Mouse (Mus musculus) lung, postnatal 0 days (tissue): ENCODE results near the gene Cep112. TPM values are rescaled to one million over a fixed set of nuclear protein-coding genes. Genes with fewer than 3 reads are reported as not detected.

Experiments
- ATAC-seq: fragments of 200-750 bp; cut with Nextera tagmentation; 2 replicates; pipeline ENCODE4 v1.8.0; 2017; ENCODE audit warnings: moderate library complexity
- DNase-seq: peaks from one replicate; pipeline ENCODE4 v3.0.0-alpha.2; 2016; ENCODE audit warnings: low spot score
- H3K27ac ChIP-seq: fragments of 300-500 bp; sonication (generic); 2 replicates; pipeline ENCODE4 v1.5.1; 2014; ENCODE audit warnings: antibody characterized with exemption, mild to moderate bottlenecking, low read length, mixed read lengths
- H3K27me3 ChIP-seq: fragments of 300-500 bp; sonication (generic); replicated peaks from 2 replicates; pipeline ENCODE4 v1.6.1; 2014; ENCODE audit warnings: low read length, mixed read lengths; ENCODE audit not compliant: insufficient read depth
- H3K36me3 ChIP-seq: fragments of 300-500 bp; sonication (generic); 2 replicates; pipeline ENCODE4 v1.6.1; 2014; ENCODE audit warnings: low read length, mixed read lengths; ENCODE audit not compliant: insufficient read depth
- H3K4me1 ChIP-seq: fragments of 300-500 bp; sonication (generic); 2 replicates; pipeline ENCODE4 v1.6.1; 2014; ENCODE audit warnings: antibody characterized with exemption, low read depth, low read length, mixed read lengths; ENCODE audit not compliant: insufficient read depth
- H3K4me2 ChIP-seq: fragments of 300-500 bp; sonication (generic); replicated peaks from 2 replicates; pipeline ENCODE4 v1.6.1; 2014; ENCODE audit warnings: low read depth, mild to moderate bottlenecking, low read length, moderate library complexity, mixed read lengths
- H3K4me3 ChIP-seq: fragments of 300-500 bp; sonication (generic); 2 replicates; pipeline ENCODE4 v1.5.1; 2014; ENCODE audit warnings: low read depth, low read length
- H3K9ac ChIP-seq: fragments of 300-500 bp; sonication (generic); replicated peaks from 2 replicates; pipeline ENCODE4 v1.6.1; 2014; ENCODE audit warnings: low read depth, mild to moderate bottlenecking
- H3K9me3 ChIP-seq: fragments of 300-500 bp; sonication (generic); 2 replicates; pipeline ENCODE4 v1.6.1; 2016; ENCODE audit warnings: low read length, mixed read lengths
- CTCF ChIP-seq: IDR thresholded peaks from 2 replicates; pipeline ENCODE4 v1.5.1; 2016; ENCODE audit warnings: antibody characterized with exemption, mild to moderate bottlenecking
- EP300 ChIP-seq: IDR thresholded peaks from 2 replicates; pipeline ENCODE4 v1.6.1; 2016; ENCODE audit warnings: antibody characterized with exemption, mild to moderate bottlenecking, control low read depth
- WGBS: fragments of 180-500 bp; shearing (Covaris S2); extraction: QIAGEN DNeasy Blood & Tissue Kit; methylation state at CpG from one replicate; pipeline ENCODE4 v1.1.7; 2014; 5-methylcytosine and 5-hydroxymethylcytosine counted together
- polyA plus RNA-seq: library from polyadenylated mRNA; unstranded; fragments of >200 nt; fragmentation: Nextera tagmentation; extraction: Ambion mirVana; gene quantifications from 2 replicates; pipeline ENCODE4 v1.2.1, GENCODE M21; 2015

Gene Cep112
- polyA plus RNA-seq, 1 experiment from 2014 or later = 6.4 TPM

GRCm38 (mm10) chr11:108385666-108386024 is 39.3 kb upstream of the Cep112 start:
- TF ChIP-seq CTCF = no peak
- no peak for TF ChIP-seq EP300
- H3K27me3 ChIP-seq = no peaks in the 10 kb centered on the region

DNA sequence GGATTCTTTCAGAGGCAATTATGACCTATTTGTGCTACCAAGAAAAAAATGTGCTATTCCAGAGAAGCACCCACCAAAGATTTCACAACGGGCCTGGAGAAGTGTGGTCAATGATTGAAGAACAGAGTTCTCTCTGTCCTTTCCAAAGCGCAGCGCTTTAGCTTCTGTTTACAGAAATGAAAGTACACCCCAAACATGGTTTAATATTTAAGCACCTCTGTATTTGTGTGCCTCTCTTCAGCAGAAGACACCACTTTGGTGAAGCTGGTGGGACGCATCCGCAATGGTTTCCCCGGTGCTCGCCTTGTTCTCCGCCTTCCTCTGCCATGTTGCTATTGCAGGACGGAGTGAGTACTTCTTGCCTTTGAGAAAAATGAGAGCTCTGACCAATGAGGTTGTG is 29.9 kb upstream of the Cep112 start:
- H3K9ac ChIP-seq = no peak overlapping the region
- WGBS = 88% methylated on average over 9 of the region's 9 CpGs
- DNase-seq (no peak), ATAC-seq (no peak)
- H3K4me1 ChIP-seq = no peaks in the 10 kb centered on the region
- no peaks in the 10 kb centered on the region for H3K9me3 ChIP-seq
- TF ChIP-seq EP300 (no peak), CTCF (no peak)
- no peak overlapping the region for H3K4me3 ChIP-seq
- no peak overlapping the region for H3K4me2 ChIP-seq
- H3K27me3 ChIP-seq = no peaks in the 10 kb centered on the region
- H3K36me3 ChIP-seq = no peaks in the 10 kb centered on the region
- H3K27ac ChIP-seq = no peak overlapping the region

More at GRCm38 (mm10) chr11:108385666-108386024, 39.3 kb upstream of the Cep112 start:
- 94% methylated on average over 1 of the region's 1 CpGs for WGBS
- no peak overlapping the region for H3K4me2 ChIP-seq
- H3K9ac ChIP-seq = no peak overlapping the region
- no peak for DNase-seq
- no peaks in the 10 kb centered on the region for H3K36me3 ChIP-seq
- H3K27ac ChIP-seq = no peak overlapping the region
- ATAC-seq = no peak
- no peak overlapping the region for H3K4me3 ChIP-seq
- no peaks in the 10 kb centered on the region for H3K9me3 ChIP-seq
- H3K4me1 ChIP-seq = no peaks in the 10 kb centered on the region

DNA sequence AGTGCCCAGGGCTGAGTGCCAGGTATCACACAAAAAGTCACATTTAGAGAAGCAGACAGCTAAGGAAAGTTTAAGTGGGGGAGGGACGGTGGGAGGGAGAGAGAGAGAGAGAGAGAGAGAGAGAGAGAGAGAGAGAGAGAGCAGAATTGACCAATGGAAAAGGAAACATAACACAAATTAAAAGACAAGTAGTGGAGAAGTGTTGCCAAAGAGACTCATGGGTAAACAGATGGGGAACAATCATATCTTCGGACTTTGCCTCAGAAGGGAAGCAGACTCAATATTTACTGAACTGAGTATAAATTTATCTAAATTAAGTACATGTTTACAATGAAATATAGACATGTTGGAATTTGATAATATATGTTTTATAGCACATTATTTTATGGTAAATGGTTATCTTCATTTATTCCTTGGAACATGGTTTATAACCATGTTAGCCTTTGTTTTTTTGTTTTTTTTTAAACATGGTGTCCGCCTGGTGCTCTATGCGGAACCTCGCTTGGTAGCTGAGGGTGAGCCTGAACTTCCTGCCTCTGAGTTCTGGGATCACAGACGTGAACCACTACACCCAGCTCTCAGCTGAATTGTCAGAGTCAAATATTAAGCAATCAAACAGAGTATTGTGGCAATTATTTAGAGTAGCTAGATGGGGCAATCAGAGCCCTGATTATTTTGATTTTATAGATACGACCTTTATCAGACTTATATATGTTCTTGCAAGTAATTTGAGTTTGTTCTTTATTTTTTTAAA is 28.7 kb upstream of the Cep112 start:
- Histone ChIP-seq H3K4me3 (no peak overlapping the region), H3K4me1 (no peaks in the 10 kb centered on the region), H3K9ac (no peak overlapping the region), H3K27ac (no peak overlapping the region), H3K9me3 (no peaks in the 10 kb centered on the region), H3K36me3 (no peaks in the 10 kb centered on the region), H3K27me3 (no peaks in the 10 kb centered on the region), H3K4me2 (no peak overlapping the region)
- ATAC-seq = no peak
- no peak for TF ChIP-seq CTCF
- TF ChIP-seq EP300 = no peak
- DNase-seq = no peak
- 60% methylated on average over 7 of the region's 7 CpGs for WGBS

- Histone ChIP-seq H3K4me3 (no peak overlapping the region), H3K9ac (no peak overlapping the region), H3K27me3 (no peaks in the 10 kb centered on the region), H3K36me3 (no peaks in the 10 kb centered on the region), H3K27ac (no peak overlapping the region), H3K4me2 (no peak overlapping the region), H3K9me3 (no peaks in the 10 kb centered on the region), H3K4me1 (no peaks in the 10 kb centered on the region)
- DNase-seq = no peak
- WGBS = 71% methylated on average over 7 of the region's 9 CpGs
- TF ChIP-seq CTCF = no peak
- TF ChIP-seq EP300 = no peak
- ATAC-seq = no peak
Measured at GRCm38 (mm10) chr11:108409876-108410644, 14.9 kb upstream of the Cep112 start.

DNA sequence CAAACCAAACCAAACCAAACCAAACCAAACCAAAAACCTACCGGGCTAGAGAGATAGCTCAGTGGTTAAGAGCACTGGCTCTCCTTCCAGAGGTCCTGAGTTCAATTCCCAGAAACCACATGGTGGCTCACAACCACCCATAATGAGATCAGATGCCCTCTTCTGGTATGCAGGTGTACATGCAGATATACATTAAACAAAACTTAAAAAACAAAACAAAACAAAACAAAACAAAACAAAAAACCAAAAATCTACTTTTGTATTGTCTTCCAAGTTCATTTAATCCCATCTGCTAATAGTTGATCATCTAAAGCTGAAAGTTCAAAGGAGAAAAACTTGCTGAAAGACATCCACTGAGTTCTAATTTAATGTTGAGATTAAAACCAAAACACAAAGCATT is 8.6 kb upstream of the Cep112 start:
- 88% methylated on average over 1 of the region's 1 CpGs for WGBS
- Histone ChIP-seq H3K27me3 (no peaks in the 10 kb centered on the region), H3K4me1 (no peaks in the 10 kb centered on the region), H3K27ac (no peak overlapping the region), H3K9me3 (no peaks in the 10 kb centered on the region), H3K9ac (no peak overlapping the region), H3K4me3 (no peak overlapping the region), H3K4me2 (no peak overlapping the region), H3K36me3 (no peaks in the 10 kb centered on the region)
- ATAC-seq (no peak), DNase-seq (no peak)
- TF ChIP-seq EP300 (no peak), CTCF (no peak)

DNA sequence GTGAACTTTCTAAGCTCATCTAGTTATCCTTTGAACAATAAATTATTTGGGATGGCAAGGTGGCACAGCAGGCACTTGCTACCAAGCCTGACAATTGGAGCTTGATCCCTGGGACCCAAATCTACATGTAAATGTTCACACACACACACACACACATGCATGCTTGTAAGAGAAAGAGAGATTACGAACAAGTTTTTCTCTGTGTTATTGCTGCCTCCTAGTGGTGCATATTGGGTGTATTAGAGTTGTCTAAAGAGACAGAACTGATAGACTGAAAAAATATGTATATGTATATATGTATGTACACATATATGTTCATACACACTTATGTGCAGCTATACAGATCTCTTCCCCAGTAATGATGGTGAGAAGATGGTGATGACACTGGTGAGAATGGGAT is 6.5 kb upstream of the Cep112 start:
- no peak overlapping the region for H3K4me3 ChIP-seq
- ATAC-seq (no peak), DNase-seq (peak; percentile 73)
- H3K9ac ChIP-seq = no peak overlapping the region
- no peak overlapping the region for H3K4me2 ChIP-seq
- 16% methylated on average over 1 of the region's 1 CpGs for WGBS
- H3K27me3 ChIP-seq = no peaks in the 10 kb centered on the region
- H3K9me3 ChIP-seq = no peaks in the 10 kb centered on the region
- no peak overlapping the region for H3K27ac ChIP-seq
- TF ChIP-seq CTCF = peak; percentile 71
- no peak for TF ChIP-seq EP300
- H3K4me1 ChIP-seq = no peaks in the 10 kb centered on the region
- no peaks in the 10 kb centered on the region for H3K36me3 ChIP-seq
